Mouse (Mus musculus): ENCODE results near the gene Prps2.
"Not testable (repeated sequence)": the region's sequence is repeated elsewhere in the genome, so short reads cannot be mapped to it uniquely, and the experiment has no call there.

Prps2 gene

DNA sequence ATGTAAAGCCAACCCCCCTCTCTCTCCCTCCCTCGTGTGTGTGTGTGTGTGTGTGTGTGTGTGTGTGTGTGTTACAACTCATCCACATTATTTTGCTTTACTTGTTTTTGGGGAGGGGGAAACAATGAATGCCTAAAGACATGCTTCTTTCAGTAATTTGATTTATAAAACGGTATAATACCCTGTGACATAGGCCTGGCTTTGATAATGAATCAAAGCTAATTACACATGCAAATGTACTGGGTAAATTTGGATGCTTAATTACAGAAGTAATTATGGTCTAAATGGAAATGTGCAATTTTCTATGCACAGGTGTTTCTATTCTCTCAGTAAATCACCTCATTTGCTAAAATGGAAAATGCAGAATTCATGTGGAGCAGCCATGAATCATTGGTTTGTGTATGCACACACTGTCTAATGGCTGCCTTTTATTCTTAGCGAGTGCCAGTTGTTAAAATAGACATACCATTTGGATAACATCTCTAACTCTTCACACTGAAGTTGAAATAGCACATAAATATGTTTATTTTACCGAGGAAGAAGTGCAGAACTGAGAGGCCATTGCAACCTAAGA is 61.2 kb downstream of the Prps2 start:
- no peak for DNase-seq

DNA sequence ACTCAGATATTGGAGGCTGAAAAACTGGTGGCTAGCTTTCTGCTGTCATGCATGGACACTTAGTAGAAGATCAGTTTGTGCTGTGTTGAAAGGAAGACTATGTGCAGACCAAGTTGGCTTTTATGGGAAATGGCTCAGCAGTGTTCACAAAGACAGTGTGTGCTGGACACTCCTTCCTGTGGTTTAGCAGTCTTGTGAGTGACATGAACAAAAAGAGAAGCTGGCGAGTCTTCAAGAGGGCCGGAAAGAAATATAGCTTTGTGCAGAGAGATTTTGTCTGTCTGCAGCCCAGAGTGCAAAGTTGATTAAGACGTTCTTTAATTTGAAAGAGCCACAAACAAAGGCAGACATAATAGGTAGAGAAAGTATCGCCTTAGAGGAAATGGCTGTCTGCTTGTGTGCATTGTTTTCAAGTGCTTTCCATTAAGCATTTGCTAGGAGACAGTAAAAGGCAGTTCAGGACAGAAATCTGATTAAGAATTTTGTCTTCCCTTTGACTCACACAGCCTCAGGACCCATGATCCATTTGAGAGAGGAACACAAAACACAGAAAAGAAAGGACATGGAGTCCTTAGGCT is 63.6 kb downstream of the Prps2 start:
- DNase-seq: no peak

DNA sequence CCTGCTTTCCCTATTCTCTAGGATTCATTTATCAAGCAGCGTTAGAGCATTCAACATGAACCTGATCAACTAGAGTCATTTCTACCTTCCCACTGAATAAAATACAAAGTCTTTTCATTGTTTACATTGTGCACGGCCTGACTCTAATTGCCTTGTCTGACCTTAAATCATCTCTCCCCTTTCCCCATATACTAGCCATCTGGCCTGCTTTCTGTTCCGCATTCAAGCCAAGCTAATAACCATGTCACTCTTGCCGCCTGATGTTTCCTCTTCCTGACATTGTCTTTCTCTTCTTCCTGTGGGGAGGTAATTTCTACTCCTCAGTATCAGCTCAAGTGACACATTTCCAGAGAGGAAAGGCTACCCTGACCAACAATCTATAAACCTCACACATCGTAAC is 66.8 kb downstream of the Prps2 start:
- no peak for DNase-seq

DNA sequence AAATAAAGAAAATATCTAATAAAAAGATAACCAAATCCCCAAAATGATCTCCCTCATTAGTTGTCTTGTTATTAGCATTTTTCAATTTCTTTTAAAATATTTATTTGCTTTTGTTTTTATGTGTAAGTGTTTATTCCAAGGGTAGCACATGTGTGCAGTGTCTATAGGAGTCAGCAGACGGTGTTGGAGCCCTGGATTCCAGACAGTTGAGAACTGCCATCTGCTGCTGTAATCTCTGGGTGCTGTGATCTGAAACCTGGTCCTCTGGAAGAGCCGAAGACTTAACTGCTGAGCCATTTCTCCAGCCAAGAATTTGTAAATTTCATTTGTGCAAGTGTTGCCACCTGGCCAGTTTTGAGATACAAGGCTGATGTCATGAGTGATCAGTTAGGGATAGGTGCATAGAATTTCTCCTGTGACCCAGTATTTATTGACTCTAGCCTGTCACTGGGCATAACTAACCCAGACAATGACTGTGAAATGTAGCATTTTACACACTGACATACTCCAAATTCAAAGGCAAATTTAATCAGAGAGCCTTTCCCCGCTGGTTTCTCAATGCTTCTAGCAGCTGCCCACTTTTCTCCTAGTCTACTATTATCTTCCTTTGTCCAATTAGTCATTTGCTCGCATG is 67.3 kb downstream of the Prps2 start:
- no peak for DNase-seq

DNA sequence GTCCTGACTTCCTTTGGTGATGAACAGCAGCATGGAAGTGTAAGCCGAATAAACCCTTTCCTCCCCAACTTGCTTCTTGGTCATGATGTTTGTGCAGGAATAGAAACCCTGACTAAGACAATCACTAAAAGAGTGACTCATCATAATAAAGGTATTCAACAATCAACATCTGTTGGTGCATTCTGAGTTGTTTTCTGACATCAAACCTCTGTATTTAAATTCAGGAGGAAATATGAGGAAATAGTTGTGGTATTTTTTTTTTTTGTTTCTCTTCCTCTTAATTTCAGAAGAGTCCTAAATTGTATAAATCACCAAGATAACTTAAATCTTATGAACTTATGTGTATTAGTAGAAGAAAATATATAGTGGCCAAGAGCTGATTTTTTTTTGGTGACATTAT is 80.5 kb downstream of the Prps2 start:
- not testable (repeated sequence) for DNase-seq
